Mouse (Mus musculus): ENCODE data around the gene Gm20547. TPM values are rescaled to one million over a fixed set of nuclear protein-coding genes. Genes with fewer than 3 reads are reported as not detected.
"Not testable (repeated sequence)": the region's sequence is repeated elsewhere in the genome, so short reads cannot be mapped to it uniquely, and the experiment has no call there.

Gene Gm20547
- total RNA-seq (2021) = not detected

DNA sequence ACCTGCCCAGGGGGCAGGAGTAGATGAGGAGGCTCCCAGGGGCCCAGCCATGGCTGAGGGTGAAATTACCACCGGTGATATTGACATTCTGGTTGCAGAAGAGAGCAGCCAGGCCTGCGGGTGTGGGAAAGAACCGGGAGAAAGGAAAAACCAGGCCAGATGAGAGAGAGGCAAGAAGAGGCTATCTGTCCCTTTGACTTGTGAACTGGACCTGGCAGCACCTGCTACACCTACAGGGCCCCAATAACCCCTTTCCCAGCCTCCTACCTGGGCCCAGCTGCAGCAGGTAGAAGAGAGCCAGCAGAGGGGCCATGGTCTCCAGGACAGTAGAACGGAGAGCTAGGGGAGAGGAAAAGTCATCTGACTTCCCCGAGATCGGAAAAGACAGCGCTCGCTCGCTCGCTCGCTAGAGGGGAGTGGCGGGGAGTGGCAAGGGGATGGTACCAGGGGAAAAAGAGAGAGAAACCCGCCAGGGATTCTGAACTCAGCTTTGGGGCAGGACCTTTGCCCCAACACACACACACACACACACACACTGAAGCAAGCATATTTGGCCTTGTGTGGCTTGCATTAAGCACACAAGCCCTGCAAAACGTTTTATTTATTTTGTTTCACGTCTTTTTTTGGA, at the start of gene Gm20547:
Gm20547 (minus strand) TSS at position 360 of the 628 bp plus-strand sequence.
- no peak for DNase-seq
- intact Hi-C loops (cut with DNase I) = no loop called here

DNA sequence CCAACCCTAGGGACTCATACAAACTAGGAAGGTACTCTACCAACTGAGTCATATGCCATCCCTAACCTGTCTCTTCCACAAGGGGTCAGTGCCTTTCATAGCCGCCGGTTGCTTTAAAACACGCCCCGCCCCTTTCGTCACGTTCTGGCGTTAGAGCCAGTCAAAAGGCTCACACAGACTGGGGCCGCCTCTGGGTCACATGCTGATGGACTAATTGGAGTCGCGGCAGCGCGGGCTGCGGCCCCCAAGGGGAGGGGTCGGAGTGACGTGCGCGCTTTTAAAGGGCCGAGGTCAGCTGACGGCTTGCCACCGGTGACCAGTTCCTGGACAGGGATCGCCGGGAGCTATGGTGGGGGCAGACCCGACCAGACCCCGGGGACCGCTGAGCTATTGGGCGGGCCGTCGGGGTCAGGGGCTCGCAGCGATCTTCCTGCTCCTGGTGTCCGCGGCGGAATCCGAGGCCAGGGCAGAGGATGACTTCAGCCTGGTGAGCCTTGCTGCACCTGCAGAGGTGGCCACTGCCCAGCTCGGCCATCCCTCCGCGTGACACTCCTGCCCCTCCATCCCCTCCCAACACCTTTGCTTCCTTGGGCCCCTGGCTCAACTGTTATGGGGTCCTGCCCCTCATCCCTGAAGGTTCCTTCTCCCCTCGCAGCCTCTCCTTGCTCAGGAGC, 49.4 kb upstream of the Gm20547 start, which contains the start of gene Neu1:
Neu1 (plus strand) TSS at position 193 of the 674 bp plus-strand sequence.
- intact Hi-C loops (cut with DNase I) = loop anchor here (2.0 to 10.0 kb wide), 4 partner anchors 16 to 79 kb away; partner anchors contain the start of genes C2, Ehmt2, Lsm2 and Nelfe
- peak; percentile 98 for DNase-seq

DNA sequence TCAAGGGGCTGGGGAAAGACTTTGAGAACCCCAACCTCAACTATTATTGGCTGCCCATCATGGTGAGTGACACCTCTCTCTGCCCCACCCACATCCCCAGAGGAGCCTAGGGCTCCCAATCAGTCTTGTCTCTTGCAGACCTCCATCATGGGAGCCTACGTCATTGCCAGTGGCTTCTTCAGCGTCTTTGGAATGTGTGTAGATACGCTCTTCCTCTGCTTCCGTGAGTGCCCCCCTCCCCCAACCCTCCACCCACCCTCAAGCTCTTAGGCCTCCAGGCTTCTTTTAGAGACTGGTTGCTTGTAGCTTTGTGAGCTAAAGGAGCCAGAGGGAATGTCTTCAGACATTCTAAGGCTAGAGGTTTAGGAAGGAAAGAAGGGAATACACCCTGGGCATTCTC, 47.0 kb upstream of the Gm20547 start:
- intact Hi-C loops (cut with DNase I) = no loop called here
- no peak for DNase-seq

GRCm38 (mm10) chr17:34927306-34928019, 45.6 kb upstream of the Gm20547 start:
- intact Hi-C loops (cut with DNase I) = no loop called here
- no peak for DNase-seq

GRCm38 (mm10) chr17:34924258-34924657, 42.4 kb upstream of the Gm20547 start:
- no peak for DNase-seq
- intact Hi-C loops (cut with DNase I) = no loop called here

DNA sequence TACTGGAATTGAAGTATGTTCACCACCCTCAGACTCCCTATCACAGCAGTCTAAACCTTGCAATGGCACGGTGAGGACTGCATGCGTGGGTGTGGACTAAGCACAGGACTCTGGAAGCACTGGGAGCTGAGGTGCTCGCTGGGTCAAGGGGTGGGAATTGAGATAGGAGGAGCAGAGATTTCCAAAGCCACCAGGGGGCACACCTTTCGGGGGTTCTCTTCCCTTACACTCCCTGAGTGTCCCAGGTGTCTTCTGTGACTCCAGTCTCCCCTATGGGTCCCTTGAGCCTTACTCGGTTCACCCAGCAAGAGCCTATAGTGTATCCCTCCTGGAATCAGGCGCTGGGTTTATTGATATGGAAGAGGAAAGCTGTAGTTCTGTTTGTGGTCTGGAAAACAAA, 41.1 kb upstream of the Gm20547 start:
- intact Hi-C loops (cut with DNase I) = no loop called here
- DNase-seq = no peak

GRCm38 (mm10) chr17:34917188-34917587, 35.3 kb upstream of the Gm20547 start:
- intact Hi-C loops (cut with DNase I) = no loop called here
- no peak for DNase-seq

- intact Hi-C loops (cut with DNase I) = no loop called here
- no peak for DNase-seq
Measured at GRCm38 (mm10) chr17:34916316-34916715, 34.5 kb upstream of the Gm20547 start.

- DNase-seq = no peak
- intact Hi-C loops (cut with DNase I) = no loop called here
Measured at GRCm38 (mm10) chr17:34915410-34915831, 33.6 kb upstream of the Gm20547 start.

DNA sequence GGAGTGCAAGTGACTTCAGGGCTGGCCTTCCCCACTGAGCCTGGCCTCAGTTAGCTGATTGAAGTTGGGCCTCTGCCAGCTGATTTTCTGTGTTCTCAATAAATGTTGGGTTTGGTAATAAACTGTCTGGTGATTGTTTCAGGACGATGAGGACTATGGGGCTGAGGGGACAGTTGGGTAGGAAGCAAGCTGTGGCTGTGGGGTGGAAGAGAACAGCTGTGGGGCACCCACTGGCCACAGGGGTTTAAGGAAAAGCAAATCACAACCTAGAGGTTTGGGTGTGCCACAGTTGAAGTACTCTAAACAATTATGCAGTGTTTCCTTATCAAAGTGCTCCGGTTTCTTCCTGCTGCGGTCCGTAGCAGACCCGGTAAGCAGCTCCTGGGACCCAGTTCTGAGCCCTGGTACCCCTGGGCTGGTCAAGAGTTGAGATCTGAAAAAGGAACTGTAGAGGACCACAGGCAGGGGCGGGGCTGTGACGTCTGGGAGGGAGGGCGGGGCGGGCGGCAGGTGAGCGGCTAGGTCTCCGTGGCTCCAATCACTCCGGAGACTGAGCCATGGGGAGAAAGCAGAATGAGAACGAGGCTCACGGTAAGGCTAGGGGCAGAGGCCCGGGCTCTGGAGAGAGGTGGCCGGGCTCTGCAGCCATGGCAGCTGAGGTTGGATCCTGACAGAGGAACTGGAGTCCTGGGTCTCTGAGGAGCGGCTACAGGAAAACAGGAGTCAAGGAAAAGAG, 32.3 kb upstream of the Gm20547 start, which contains the start of gene Slc44a4:
Slc44a4 (plus strand) TSS at position 537 of the 736 bp plus-strand sequence.
- intact Hi-C loops (cut with DNase I) = no loop called here

GRCm38 (mm10) chr17:34911945-34912351, 30.1 kb upstream of the Gm20547 start:
- intact Hi-C loops (cut with DNase I) = loop anchor here (1.0 kb wide), 1 partner anchor 56 kb away; no protein-coding TSS in a partner anchor
- peak; percentile 78 to 85 for DNase-seq

More for the DNA sequence above, 32.3 kb upstream of the Gm20547 start, which contains the start of gene Slc44a4:
- no peak for DNase-seq

DNA sequence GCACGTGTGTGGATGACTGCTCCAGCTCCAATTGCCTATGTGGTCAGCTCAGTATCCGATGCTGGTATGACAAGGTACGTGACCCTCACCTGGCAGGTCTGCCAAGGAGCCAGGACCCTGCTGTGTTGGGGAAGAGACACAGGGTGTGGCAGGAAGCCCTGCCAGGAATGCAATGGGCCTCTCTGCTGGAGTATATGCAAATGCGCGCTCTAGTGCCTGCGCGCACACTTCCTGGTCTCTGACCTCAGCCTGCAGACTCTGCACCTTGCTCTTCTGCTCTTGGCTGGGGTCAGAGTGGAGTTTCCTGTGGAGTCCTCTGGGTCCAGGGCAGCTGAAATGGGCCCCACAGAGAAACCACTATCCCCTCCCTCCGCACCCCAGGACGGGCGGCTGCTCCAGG, 29.1 kb upstream of the Gm20547 start:
- intact Hi-C loops (cut with DNase I) = no loop called here
- no peak for DNase-seq

- DNase-seq = no peak
- intact Hi-C loops (cut with DNase I) = no loop called here
Measured at GRCm38 (mm10) chr17:34902895-34903294, 21.1 kb upstream of the Gm20547 start.

DNA sequence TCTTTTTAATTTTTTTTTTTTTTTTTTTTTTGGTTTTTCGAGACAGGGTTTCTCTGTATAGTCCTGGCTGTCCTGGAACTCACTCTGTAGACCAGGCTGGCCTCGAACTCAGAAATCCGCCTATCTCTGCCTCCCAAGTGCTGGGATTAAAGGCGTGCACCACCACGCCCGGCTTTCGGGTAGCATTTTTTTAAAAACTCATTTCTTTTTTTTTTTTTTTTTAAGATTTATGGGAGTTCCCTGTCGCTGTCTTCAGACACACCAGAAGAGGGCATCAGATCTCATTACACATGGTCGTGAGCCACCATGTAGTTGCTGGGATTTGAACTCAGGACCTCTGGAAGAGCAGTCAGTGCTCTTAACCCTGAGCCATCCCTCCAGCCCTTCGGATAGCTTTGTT, 20.1 kb upstream of the Gm20547 start:
- DNase-seq; intact Hi-C loops (cut with DNase I): not testable (repeated sequence)

DNA sequence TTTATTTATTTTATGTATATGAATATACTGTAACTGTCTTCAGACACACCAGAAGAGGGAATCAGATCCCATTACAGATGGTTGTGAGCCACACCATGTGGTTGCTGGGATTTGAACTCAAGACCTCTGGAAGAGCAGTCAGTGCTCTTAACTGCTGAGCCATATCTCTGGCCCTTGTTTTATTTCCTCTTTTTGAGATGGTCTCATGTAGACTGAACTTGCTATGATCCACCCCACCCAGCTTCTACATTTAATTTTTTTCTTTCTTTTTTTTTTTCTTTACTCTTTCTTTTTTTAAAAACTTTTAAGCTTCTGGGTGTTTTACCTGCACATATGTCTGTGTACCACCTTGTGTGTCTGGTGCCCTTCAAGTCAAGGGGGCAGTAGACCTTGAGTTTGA, 19.0 kb upstream of the Gm20547 start:
- intact Hi-C loops (cut with DNase I); DNase-seq: not testable (repeated sequence)

- no peak for DNase-seq
- intact Hi-C loops (cut with DNase I) = loop anchor here (2.0 to 10.0 kb wide), 4 partner anchors 31 to 345 kb away; partner anchors contain the start of genes Ddx39b and Neu1
Measured at GRCm38 (mm10) chr17:34899890-34900243, 18.0 kb upstream of the Gm20547 start.

DNA sequence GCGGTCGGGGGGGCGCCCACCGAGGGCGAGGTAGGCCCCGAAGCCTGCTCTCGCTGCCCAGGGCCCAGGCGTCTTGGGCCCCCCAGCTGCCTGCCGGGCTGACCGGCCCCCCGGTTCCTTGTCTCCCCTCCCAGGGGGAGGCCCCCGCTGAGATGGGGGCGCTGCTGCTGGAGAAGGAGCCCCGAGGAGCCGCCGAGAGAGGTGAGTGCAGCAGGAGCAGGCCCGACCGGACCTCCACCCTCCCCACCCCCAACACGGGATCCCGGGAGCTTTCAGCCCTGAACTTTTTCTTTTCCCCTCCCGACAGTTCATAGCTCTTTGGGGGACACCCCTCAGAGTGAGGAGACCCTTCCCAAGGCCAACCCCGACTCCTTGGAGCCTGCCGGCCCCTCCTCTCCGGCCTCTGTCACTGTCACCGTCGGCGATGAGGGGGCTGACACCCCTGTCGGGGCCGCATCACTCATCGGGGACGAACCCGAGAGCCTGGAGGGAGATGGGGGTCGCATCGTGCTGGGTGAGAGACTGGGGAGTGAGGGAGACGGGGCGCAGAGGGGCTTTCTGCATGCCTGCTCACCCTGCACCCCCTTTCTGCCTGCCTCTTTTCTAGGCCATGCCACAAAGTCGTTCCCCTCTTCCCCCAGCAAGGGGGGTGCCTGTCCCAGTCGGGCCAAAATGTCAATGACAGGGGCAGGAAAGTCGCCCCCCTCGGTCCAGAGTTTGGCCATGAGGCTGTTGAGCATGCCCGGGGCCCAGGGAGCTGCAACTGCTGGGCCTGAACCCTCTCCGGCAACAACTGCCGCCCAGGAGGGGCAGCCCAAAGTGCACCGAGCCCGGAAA, 17.4 kb upstream of the Gm20547 start:
- intact Hi-C loops (cut with DNase I) = loop anchor here (2.0 to 10.0 kb wide), 4 partner anchors 32 to 346 kb away; partner anchors contain the start of genes Ddx39b and Neu1
- DNase-seq = peak; percentile 50 to 71

DNA sequence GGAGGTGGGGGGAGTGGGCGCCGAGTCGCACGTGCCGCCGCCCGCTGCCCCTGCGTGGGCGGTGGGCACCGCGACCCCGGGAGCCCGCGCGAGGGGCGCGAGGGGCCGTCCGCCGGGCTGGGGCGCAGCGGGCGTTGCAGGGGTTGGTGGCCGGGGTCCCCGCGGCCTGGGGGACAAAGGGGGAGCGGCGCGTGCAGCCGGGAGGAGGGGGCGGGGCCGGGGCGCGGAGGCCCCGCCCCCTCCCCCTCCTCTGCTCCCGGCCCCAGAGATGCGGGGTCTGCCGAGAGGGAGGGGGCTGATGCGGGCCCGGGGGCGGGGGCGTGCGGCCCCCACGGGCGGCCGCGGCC, 16.8 kb upstream of the Gm20547 start:
- intact Hi-C loops (cut with DNase I) = loop anchor here (2.0 to 10.0 kb wide), 4 partner anchors 32 to 346 kb away; partner anchors contain the start of genes Ddx39b and Neu1

GRCm38 (mm10) chr17:34898160-34898586, 16.3 kb upstream of the Gm20547 start, which contains the start of the genes C2 and Ehmt2:
Gene C2, minus strand, starts transcription at chr17:34898265.
Gene Ehmt2, plus strand, starts transcription at chr17:34898469.
- intact Hi-C loops (cut with DNase I) = loop anchor here (2.0 to 10.0 kb wide), 4 partner anchors 33 to 347 kb away; partner anchors contain the start of genes Ddx39b and Neu1
- peak; percentile 79 to 89 for DNase-seq

More for the DNA sequence above, 16.8 kb upstream of the Gm20547 start:
- no peak for DNase-seq
